Mouse (Mus musculus): ENCODE results near the gene Bach2. TPM values are rescaled to one million over a fixed set of nuclear protein-coding genes. Genes with fewer than 3 reads are reported as not detected.
A peak's percentile ranks its signal among the peaks of the same experiment; 100 is the strongest.

Bach2 gene
- polyA plus RNA-seq, 2 experiments from 2014 or later: 21.5 to 23.6 TPM

DNA sequence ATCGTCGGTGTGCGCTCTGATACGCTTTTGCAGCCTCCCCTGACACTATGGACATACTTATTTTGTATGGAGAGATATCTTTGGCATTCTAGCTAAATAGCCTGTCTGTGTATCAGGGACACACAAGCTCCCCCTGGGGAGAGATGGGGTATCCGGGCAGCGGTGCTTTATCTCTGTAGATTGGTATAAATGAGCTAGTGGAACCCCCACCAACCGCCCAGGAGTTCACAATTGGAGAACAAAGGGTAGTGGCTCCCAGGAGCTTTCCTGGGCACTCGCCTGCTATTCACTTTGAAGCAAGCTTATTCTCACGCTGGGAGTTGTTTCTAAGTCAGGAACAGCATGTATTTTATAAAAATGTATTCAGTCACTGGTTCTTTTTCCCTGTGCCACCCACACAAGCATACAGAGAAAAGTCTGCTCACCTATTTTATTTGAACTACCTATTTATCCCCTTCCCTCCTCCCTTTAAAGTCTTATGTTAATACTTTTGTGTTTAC is 291.9 kb downstream of the Bach2 start:
- ATAC-seq: no peak

GRCm38 (mm10) chr4:32530921-32531846 is 292.6 kb downstream of the Bach2 start:
- no peak for ATAC-seq

- no peak for ATAC-seq
Observed at GRCm38 (mm10) chr4:32532079-32532478, 293.5 kb downstream of the Bach2 start.

GRCm38 (mm10) chr4:32533735-32534134 is 295.1 kb downstream of the Bach2 start:
- ATAC-seq: no peak

DNA sequence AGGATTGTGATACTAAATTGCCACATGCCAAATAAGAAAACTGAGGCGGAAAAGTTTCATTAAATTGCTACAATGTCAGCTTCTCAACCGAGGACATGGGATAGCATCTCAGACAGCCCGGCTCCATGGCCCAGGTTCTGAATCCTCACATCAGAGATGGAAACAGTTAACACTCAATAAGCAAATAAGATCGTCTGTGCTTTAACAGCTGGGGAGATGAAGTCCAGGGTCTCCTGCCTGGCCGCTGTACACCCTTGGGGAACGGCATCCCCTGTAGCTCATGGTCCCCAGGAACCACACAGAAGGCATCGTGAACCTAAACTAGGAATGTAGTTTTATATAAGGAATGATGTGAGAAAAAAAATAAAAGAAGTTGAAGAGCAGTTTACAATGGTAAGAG is 297.0 kb downstream of the Bach2 start:
- no peak for ATAC-seq

DNA sequence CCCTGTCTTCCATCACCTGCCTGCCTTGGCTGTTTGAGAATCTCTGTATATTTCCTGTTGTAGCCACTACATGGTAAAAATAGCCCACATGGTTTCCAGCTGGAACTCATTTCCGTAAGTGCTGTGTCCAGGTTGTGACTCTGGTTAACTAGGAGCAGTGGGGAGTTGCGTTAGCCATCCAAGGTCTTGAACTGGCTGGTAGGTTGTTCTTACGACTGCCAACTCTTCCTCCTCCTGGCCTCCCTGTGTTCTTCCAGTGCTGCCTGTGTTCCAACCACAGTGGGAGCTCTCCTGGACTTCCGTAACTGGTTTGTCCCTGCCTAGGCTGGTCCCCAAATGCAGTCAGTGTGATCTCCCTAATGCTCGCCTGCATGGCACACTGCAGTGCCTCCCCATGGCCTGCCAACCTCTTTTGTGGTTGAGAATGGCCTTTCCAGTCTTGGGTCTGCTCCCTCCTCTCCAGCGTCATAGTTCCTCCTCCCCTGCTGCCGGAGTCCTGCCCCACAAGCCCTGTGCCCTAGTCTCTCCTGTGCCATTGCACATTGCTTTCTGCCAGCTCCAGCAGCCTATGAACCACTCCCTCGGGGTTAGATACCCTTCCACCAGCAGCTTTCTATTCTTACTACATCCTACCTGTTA is 298.4 kb downstream of the Bach2 start:
- ATAC-seq: no peak

DNA sequence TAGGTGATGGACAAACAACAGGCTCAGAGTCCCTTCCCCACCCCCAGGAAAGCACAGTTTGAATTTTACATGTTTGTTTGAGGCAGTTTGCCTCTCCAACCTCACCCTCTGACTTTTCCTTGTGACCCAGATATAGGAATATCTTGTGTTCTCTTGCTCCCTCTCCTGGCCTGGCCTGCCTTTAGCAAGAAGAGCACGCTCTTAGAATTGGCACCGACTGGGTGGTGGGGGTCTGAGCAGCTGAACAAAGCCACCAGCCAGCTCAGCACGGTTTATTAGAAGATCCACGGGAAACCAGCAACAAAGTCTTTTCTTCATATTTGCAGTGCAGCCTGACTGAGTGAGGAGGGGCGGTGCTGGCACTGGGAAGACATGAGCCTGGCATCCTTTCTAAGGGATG is 299.5 kb downstream of the Bach2 start:
- ATAC-seq: peak; percentile 64

DNA sequence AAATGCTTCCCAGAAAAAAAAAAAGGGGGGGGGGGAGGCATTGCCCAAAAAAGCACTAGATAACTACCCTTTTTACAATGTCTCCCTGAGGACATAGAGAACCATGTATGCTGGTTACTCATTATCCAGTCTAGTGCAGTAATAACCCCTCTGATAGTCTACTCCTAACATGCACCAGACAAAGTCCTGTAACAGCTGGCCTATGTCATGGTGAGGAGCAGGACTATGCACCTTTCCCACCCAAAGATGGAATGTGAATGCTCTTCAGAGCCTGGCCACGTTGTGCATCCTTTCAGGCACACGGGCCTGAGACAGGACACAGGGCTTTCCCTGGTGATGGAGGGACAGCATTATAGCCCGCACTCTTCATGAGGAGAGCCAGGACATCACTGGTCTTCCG is 299.9 kb downstream of the Bach2 start:
- no peak for ATAC-seq

- ATAC-seq: no peak
Observed at GRCm38 (mm10) chr4:32538987-32539386, 300.4 kb downstream of the Bach2 start.

DNA sequence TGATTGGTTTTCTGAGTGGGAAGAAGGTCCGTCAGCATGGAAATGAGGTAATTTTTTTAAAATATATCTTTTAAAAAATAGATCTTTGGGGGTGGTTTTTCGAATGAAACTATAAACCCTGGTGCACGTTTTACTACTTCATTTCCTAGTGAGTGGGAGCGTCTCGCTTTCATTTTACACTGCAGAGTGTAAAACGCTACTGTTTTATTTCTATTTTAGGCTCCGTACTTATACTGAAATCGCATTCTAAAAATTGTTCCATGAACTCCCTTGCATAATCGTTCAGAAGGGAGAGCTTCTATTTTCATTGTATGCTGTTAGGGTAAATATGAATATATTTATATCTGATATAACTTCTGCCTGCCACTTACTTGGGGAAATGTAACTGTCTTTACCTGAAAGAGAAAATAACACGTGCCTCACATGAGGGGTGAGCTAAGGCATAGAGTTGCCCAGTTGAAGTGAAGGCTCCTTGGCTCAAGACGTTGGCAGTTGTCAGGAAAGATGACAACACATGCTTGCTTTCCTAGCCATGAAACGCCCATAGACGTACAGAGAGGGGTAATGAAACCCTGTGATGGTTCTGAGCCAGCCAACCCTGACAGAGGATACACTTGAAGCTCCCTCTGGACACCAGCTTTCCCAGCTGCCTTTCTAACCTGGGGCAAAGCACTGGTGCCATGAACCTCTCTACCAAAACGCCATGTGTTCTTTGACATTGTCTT is 306.4 kb downstream of the Bach2 start:
- peak; percentile 66 for ATAC-seq

DNA sequence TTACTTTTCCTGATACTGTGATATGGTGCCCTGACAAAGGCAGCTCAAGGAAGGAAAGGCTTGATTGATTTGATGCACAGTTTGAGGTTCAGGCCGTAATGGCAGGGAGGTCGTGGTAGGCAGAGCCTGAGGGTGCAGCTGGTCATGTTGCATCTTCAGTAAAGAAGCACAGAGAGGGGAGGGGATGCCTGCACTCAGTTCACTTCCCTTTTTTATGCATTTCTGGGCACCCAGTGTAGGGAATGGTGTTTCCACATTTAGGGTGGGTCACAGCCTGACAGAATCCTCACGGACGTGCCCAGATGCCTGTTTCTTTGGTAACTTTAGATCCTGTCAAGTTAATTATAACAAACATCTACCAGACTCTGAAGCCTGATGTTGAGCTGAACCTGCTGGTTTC is 306.9 kb downstream of the Bach2 start:
- ATAC-seq: no peak

GRCm38 (mm10) chr4:32549150-32549549 is 310.5 kb downstream of the Bach2 start:
- no peak for ATAC-seq

DNA sequence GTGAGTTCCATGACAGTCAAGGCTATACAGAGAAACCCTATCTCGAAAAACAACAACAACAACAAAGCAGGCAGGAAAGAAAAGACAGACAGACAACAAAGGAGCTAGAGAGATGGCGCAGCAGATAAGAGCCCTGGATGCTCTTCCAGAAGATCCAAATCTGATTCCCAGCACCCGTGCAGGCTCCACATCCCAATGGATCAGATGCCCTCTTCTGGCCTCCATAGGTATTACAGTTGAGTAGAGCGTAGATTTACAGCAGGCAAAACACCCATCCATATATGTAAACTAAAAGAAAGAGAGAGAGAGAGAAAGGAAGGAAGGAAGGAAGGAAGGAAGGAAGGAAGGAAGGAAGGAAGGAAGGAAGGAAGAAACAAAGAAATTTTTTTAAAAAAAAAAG is 312.7 kb downstream of the Bach2 start:
- ATAC-seq: peak; percentile 26

DNA sequence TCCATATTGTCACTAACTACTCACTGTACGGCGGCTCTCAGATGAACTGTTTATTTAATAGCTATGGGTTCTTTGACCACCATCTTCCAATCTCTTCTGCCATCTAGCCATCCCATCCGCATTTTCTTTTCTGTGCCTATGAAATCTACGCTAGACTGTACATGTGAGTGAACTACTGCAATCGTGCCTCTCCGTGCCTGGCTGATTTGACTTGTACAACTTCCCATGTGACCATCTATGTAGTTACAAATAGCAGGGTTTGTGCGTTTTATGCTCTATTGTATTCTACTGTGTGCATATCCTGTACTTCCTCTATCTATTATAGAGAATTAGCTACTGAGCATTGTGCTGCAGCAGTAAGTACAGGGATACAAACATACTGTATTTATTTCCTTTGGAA is 316.9 kb downstream of the Bach2 start:
- no peak for ATAC-seq

DNA sequence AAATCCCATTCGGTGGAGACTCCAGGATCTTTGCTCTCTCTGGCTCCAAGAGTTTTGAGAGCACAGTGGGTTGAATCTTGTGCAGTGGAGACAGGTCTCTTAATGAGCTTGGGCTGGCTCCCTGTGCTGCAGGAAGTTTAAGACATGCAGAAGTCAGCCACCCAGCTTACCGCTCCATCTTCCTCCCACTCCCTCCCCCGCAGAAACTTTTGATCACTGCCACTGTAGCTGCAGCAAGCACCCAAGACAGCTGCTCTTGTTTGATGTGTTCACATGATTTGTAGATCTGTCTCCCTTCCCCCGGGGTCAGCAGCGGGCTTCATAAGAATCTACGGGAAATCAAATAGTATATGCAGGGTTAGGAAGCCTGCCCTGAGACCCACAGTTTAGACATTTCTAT is 321.6 kb downstream of the Bach2 start:
- ATAC-seq: peak; percentile 83

DNA sequence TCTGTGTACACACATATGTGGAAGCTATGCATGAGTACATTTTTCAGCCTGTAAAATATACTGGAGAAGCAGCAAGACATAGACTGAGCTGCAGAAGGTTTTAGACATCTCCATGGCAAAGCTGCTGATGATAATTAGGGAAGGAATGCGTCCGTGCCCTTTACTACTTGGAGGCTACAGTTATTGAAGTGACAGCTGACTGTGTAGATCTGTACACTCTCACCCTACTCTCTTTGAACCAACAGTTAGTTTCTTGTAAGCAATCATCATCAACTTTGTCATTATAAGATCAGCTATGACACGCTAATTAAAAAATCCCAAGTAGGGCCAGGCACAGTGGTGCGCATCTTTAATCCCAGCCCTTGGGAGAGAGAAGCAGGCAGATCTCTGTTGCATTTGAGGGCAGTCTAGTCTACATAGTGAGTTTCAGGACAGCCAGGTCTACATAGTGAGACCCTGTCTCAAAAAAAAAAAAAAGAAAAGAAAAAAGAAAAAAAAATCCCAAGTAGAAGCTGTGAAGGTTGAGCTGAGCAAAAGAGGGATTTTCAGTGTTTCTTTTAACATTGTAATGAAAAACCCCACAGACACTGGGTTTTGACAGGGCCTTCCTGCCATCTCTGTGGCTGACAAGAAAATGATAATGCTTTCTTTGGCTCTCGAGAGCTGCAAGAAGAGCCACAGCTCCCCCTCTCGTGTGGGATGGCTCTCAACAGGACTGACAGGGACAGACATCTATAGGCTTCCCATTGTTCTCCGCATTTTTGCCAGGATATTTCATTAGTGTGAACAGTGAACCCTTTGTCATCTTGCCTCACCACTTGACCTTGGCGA is 322.3 kb downstream of the Bach2 start:
- ATAC-seq: peak; percentile 30

DNA sequence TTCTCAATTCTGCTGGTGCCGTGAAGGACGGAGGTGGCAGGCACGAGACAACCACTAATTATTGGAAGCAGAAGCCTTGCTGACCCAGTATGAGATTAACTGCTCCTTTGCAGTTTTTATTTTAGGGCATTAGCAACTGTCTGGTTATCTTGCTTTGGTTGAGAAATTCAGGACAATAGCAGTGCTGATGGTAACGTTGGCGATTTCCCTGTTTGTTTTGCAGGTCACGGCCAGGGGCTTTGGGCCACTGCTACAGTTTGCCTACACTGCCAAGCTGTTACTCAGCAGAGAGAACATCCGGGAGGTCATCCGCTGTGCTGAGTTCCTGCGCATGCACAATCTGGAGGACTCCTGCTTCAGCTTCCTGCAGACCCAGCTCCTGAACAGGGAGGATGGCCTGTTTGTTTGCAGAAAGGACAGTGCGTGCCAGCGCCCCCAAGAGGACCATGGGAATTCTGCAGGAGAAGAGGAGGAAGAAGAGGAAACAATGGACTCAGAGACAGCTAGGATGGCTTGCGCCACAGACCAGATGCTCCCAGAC is 323.0 kb downstream of the Bach2 start:
- ATAC-seq: no peak

- no peak for ATAC-seq
Observed at GRCm38 (mm10) chr4:32562319-32563115, 323.9 kb downstream of the Bach2 start.

DNA sequence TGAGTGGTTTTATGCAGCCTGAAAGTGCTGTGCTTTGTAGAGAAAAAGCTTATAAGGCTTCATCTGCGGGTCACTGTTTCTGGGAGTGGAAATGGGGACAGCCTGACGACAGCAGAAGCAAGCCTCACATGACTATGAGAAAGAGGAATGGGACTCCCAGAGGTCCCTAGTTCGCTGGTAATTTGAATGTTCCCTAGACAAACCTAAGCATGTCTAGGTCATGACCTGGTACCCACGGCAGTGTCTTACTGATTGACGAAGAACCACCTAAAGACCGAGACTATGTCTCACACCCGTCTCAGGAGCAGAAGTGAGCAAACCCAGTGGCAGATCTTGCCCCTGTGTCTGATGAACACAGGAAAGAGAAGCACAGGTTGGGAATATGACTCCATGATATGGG is 325.8 kb downstream of the Bach2 start:
- ATAC-seq: no peak

- ATAC-seq: peak; percentile 48
Observed at GRCm38 (mm10) chr4:32564918-32565317, 326.3 kb downstream of the Bach2 start.

DNA sequence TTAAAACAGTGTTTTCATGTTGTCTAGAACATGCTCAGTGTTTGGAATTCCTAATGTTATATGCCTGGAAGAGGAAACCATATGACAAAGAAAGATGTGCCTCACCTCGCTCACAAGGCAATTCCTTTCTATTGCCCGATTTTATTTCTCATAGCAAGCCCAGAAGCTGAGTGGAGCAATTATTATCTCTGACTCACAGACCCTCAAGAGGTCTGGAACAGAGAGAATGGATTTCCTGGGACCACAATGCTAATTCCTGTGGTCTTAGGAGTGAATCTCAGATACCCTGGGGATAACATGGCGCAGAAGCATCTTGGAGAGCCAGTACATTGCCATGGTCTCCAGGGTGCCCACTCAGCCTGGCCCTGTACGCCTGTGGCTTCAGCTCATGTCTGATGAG is 330.4 kb downstream of the Bach2 start:
- no peak for ATAC-seq

Measured in CD4-positive, CD25-positive, alpha-beta regulatory T cell, adult 4 months (primary cell).